Mouse (Mus musculus) midbrain, embryonic 11.5 days (tissue): ENCODE data around the gene Cyp20a1. TPM values are rescaled to one million over a fixed set of nuclear protein-coding genes. Genes with fewer than 3 reads are reported as not detected.

Experiments used
- ATAC-seq: fragments of 200-750 bp; cut with Nextera tagmentation; 2 replicates; pipeline ENCODE4 v1.8.0; 2017; ENCODE audit warnings: moderate TSS enrichment, moderate library complexity; ENCODE audit not compliant: low FRiP score
- DNase-seq: peaks from one replicate; pipeline ENCODE4 v3.0.0; 2015; ENCODE audit warnings: low spot score; ENCODE audit errors: missing footprints
- H3K27ac ChIP-seq: fragments of 300-500 bp; sonication (generic); 2 replicates; pipeline ENCODE4 v1.5.1; 2014; ENCODE audit warnings: low read depth, low read length
- H3K27me3 ChIP-seq: fragments of 300-500 bp; sonication (generic); 2 replicates; pipeline ENCODE4 v1.6.1; 2014; ENCODE audit warnings: mild to moderate bottlenecking, low read length, moderate library complexity, mixed read lengths; ENCODE audit not compliant: control insufficient read depth, insufficient read depth
- H3K36me3 ChIP-seq: fragments of 300-500 bp; sonication (generic); 2 replicates; pipeline ENCODE4 v1.6.1; 2014; ENCODE audit warnings: mild to moderate bottlenecking, low read length, moderate library complexity, mixed read lengths; ENCODE audit not compliant: control insufficient read depth, insufficient read depth
- H3K4me1 ChIP-seq: fragments of 300-500 bp; sonication (generic); 2 replicates; pipeline ENCODE4 v1.6.1; 2014; ENCODE audit warnings: low read length; ENCODE audit not compliant: control insufficient read depth, insufficient read depth
- H3K4me2 ChIP-seq: fragments of 300-500 bp; sonication (generic); 2 replicates; pipeline ENCODE4 v1.6.1; 2014; ENCODE audit warnings: mild to moderate bottlenecking, moderate library complexity
- H3K4me3 ChIP-seq: fragments of 300-500 bp; sonication (generic); 2 replicates; pipeline ENCODE4 v1.5.1; 2014; ENCODE audit warnings: low read depth, low read length
- H3K9ac ChIP-seq: fragments of 300-500 bp; sonication (generic); 2 replicates; pipeline ENCODE4 v1.6.1; 2014; ENCODE audit warnings: low read length
- H3K9me3 ChIP-seq: fragments of 300-500 bp; sonication (generic); 2 replicates; pipeline ENCODE4 v1.6.1; 2016; ENCODE audit warnings: low read length; ENCODE audit not compliant: control insufficient read depth
- WGBS: fragments of 180-500 bp; shearing (Covaris S2); extraction: QIAGEN DNeasy Blood & Tissue Kit; methylation state at CpG from one replicate; pipeline ENCODE4 v1.1.7; 2014; 5-methylcytosine and 5-hydroxymethylcytosine counted together
- polyA plus RNA-seq: library from polyadenylated mRNA; unstranded; fragments of >200 nt; fragmentation: Nextera tagmentation; extraction: Ambion mirVana; gene quantifications from 2 replicates; pipeline ENCODE4 v1.2.1, GENCODE M21; 2014

Cyp20a1 gene
- polyA plus RNA-seq, 1 experiment from 2014 or later = 16.2 TPM

- Histone ChIP-seq H3K4me2 (no peak overlapping the region), H3K4me3 (no peak overlapping the region), H3K27ac (no peak overlapping the region), H3K36me3 (no peaks in the 10 kb centered on the region; the same call in 1 of the 2 replicates), H3K4me1 (no peaks in the 10 kb centered on the region), H3K27me3 (no peaks in the 10 kb centered on the region), H3K9me3 (no peaks in the 10 kb centered on the region), H3K9ac (no peak overlapping the region)
- no peak for DNase-seq
- 12% methylated on average over 1 of the region's 1 CpGs for WGBS
- ATAC-seq = no peak
These were observed 89.4 kb downstream of the Cyp20a1 start for GRCm38 (mm10) chr1:60432497-60432896.

Other genes starting within 250 kb of the Cyp20a1 start
- gene Carf, start 245.1 kb upstream of the Cyp20a1 start, polyA plus RNA-seq = 6.7 and 6.8 TPM in 2 replicates
- 49.1 and 58.7 TPM in 2 replicates for gene Wdr12, start 244.7 kb upstream of the Cyp20a1 start, polyA plus RNA-seq
- gene Nbeal1, start 162.7 kb upstream of the Cyp20a1 start, polyA plus RNA-seq = 7.2 and 7.5 TPM in 2 replicates
- gene Abi2, start 66.3 kb downstream of the Cyp20a1 start, polyA plus RNA-seq = 50.0 and 59.9 TPM in 2 replicates
- gene Raph1, start 223.8 kb downstream of the Cyp20a1 start, polyA plus RNA-seq = 22.6 and 22.7 TPM in 2 replicates